Mouse (Mus musculus) c-Kit-positive CD71-positive TER-119-negative erythroid progenitor cells, embryonic 14.5 days (primary cell): Measurements from ENCODE around the gene Misp.
A peak's percentile ranks its signal among the peaks of the same experiment; 100 is the strongest.

Source experiments
- DNase-seq: peaks from one replicate; pipeline ENCODE4 v3.0.0-alpha.2; 2013; ENCODE audit warnings: low read depth

The Misp gene

DNA sequence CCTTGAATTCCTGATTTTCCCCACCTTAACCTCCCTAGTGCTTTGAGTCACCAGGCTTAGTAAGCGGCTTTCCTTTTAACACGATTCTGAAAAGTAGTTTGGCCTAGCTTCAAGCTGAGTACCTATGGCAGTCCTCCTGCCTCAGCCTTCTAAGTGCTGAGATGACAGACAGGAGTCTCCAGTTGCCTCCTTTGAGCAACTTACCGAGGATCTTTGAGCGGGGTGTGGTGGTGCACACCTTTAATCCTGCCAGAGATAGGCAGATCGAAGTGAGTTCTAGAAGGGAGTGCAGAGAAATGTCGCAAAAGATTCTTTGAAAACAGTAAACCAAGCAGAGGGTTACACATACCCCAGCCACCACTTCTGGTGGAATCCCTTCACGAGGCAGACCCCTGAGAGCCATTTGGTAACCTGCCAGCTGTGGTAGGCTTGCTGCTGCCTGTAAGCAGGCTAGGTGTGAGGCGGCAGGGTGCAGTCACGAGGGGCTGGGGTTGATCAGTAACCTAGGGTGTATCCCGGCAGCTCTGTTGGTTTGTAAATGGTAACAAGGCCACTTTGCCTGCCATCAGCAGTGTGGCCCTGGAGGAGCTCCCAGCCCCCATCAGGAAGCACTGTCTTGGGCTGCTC lies 34.9 kb downstream of the Misp start:
- DNase-seq: peak; percentile 30

DNA sequence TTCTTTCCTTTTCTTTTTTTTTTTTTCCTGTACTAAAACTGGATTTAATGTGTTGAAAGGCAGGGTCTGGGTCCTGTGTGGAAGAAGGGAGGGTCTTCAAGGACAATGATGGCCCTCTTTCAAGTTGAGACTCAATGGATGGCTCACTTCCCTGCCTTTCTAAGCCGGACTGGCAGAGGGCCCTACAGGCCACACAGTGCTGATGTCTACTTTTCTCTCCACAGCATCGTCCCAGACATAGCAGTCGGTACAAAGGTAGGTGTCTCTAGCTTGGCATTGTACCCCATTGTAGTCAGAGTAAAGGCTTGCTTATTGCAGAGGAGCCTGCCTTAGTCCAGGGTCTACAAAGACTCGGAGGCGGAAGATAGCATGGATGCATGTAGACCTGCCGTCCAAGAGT lies 35.5 kb downstream of the Misp start:
- DNase-seq: no peak

DNA sequence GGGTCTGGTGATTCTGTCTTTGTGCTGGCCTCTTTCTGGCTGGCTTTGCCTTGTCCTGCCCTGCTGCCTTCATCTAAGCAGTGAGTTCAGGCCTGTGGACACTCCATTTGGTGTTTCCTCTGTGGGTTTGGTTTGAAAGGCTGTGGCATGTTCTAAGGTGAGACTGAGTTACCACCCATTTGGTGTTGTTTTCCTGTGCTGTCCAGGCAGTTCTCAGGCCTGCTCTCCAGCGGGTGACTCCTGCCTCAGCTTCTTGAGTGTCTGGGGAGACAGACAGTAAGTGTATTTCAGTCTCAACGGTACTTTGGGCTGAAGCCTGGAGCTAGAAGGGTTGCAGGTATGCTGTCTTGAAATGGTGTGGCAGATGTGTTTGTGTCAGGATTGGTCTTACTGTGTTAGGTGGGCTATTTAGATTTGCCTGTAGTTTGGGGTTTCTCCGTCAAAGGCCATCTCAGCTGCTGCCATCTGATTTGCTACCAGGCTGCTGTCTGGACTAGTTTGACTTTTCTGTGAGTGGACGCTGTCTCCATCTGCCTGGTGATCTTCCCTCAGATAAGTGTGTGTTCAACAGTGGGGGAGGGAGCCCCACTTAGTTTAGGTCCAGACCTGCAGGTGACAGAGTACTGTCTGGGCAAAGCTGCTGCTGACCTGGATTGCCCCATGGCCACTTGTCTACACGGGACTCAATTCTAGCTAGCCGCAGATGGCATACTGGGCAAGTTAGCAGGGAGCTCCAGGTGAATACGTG lies 36.1 kb downstream of the Misp start:
- DNase-seq: no peak

DNA sequence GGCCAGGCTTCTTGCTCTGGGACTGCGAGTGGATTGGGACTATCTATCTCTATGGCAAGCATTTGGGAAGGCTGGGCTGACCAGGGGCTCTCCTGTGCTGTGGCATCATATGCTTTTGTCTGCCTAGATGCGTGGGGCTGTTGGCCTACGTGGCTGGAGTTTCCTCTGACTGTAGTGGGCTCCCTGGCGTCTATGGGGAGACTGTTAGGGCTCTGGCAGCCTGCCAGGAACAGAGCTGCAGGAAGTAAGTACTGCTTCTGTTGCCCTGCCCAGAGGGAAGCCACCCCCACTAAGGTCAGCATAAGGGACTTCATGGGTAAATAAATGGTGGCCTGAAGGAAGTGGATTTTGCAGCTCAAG lies 36.6 kb downstream of the Misp start:
- DNase-seq: no peak

GRCm38 (mm10) chr10:79857894-79858293 lies 37.1 kb downstream of the Misp start:
- DNase-seq: no peak

DNA sequence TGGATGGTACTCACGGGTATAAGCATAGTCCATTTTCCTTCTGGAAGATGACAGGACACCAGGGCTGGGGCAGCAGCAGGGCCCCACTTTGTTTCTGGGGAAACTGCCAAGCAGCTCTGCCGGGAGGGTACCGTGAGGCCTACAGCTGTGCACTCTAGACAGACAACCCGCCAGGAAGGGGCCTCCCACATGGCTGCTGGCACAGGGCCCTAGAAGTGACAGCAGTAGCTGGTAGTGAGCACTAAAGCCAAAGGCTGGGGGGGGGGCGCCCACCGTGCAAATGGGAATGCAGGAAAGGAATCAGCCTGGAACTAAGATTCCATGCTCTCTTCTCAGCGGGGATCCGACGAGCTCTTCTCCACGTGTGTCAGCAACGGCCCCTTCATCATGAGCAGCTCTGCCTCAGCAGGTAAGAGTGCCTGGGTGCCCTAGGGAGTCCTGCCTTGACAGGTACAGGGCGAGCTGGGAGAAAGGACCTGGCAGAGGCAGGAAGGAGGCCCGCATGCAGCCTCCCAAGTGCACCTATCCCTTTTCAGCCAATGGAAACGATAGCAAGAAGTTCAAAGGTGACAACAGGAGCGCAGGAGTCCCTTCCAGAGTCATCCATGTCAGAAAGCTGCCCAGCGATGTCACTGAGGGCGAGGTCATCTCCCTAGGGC lies 37.8 kb downstream of the Misp start:
- no peak for DNase-seq

DNA sequence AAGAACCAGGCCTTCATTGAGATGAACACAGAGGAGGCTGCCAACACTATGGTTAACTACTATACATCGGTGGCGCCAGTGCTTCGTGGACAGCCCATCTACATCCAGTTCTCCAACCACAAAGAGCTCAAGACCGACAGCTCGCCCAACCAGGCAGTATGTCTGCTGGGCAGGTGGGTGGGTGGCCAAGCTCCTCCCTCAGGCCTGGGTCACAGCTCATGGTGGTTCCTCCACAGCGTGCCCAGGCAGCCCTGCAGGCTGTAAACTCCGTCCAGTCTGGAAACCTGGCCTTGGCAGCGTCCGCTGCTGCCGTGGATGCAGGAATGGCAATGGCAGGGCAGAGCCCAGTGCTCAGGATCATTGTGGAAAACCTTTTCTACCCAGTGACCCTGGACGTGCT lies 38.3 kb downstream of the Misp start:
- no peak for DNase-seq

DNA sequence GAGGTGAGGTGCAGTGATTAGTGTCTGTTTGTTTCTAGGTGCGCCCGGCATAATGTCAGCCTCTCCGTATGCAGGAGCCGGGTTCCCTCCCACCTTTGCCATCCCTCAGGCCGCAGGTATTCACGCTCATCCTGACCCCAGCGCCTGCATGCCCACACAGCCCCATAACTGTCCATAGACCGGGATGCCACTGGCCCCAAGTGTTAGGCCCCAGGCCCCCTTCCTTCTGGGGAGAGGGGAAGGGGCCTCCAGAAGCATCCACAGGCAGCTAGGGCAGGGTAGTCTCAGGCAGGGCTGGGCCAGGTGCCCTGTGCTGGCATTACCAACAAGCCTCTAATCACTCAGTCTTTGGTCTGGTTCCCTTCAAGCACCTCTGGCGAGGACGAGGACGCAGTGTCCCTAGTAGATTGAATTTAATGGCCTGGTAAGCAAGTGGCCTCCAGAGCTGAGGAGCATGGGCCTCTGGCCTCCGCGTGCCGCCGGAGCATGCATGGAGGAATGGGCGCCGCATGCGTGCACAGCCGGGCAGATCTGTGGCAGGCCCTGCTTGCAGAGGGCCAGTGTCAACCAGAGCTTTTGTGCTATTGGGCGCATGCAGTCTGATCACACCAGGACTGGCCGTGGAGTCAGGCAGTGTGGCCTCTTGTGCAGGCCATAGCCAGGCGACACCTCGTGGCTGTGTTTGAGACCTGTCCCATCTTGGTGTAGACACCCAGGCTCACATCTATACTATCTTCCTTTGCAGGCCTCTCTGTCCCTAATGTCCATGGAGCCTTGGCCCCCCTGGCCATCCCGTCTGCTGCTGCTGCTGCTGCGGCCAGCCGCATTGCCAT lies 39.5 kb downstream of the Misp start:
- DNase-seq: no peak

DNA sequence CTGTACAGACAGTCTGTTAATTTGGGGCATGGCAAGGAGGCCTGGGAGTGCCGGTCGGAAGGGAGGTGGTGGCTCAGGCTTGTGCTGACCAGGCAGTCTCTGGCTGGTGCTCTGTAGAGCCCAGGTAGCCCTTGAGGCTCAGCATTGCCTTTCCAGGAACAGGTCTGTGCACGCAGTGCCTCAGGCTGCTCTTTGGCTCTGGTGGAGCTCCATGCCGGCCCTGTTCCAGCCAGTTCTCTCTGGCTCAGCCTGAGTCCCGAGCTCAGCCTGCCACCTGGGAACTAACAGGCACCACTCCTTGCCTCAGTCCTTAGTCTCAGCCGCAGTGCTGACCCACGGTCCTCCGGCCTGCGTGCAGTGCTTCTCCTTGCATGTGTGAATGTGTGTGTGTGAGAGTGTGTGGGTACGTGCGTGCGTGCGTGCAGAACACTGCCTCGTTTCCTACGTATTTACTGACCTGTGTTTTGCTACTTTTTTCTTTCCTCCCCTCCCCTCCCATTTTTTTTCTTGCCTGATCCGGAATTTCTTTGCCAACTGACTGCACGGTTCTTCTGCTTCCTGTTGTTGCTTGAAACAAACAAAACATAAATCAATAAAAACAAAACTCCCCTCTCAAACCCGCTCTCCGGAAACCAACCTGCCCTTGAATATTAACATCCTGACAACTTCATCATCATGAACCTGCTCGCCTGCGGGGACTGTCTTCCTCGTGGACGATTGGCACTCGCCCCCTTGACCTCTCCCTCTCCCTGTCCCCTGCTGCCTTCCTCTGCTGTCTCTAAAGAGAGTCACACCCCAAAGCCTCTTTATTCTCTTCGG lies 40.6 kb downstream of the Misp start:
- no peak for DNase-seq

- no peak for DNase-seq
Observed at GRCm38 (mm10) chr10:79862049-79862788, 41.4 kb downstream of the Misp start.

- no peak for DNase-seq
Observed at GRCm38 (mm10) chr10:79862925-79863324, 42.1 kb downstream of the Misp start.

DNA sequence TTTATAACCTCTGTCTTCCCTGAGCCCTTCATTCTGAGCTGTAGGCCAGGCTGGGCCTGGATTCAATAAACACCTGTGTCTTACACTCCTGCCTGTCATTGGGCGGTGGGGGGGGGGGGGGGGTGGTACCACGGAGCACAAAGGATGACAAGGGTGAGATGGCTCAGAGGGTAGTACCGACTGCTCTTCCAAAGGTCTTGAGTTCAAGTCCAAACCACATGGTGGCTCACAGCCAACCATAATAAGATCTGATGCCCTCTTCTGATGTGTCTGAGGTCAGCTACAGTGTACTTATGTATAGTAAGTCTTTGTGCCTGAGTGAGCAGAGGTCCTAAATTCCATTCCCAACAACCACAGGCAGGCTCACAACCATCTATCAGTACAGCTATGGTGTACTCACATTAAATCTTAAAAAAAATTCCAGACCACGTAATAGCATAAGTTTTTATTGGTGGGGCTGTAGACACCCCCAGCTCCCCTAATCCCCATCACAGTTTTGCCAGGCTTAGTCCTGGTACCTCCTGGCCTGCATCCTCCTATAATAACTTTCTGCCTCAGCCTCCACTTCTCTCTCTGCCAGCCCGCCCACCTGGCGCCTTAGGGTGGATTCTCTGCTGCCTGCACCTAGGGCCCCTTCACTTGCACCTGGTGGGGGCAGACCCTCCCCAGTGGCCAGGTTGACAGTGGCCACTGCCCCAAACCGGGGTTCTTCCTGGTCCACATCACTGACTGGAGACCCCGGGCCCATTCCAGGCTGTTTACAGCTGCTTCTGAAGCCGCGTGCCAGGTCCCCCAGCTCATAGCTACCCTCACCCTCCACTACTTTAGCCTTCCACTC lies 43.8 kb downstream of the Misp start:
- DNase-seq: no peak

DNA sequence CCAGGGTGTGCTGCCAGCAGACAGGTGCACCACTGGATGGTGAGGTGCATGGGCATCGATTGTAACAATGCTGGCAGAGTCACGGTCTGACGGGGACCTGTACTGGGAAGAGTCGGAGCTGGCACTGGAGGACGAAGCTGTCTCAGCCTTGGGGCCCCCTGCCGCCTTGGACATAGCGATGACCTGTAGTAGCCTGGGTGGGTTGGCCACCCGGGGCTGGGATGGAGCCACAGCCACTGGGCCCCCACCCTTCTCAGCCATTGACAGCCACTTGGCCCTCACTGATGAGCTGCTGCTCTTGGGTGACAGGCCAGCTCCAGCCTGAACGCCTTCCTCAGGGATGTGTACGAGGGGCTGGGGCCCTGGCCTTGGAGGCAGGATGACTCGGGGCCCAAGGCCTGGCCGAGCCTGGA lies 44.4 kb downstream of the Misp start:
- no peak for DNase-seq

- no peak for DNase-seq
Observed at GRCm38 (mm10) chr10:79865801-79866295, 45.1 kb downstream of the Misp start.

DNA sequence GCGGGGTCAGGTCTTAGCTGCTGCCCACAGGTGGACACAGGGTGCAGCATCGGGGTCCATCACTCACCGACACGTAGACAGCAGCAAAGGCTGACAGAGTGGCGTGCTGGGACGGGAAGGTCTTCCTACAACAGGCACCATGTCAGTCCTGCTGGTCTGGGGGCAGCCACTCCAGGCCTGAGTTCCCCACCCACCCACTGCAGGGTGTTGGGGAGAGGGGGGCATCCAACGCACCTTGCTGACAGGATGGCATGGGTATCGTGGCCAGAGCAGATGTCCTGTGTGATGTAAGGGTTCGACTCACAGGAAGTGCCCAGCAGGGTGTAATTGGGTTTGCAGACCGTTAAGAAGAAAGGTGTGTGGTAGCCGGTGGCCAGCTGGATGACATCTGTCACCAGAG lies 45.8 kb downstream of the Misp start:
- DNase-seq: no peak

DNA sequence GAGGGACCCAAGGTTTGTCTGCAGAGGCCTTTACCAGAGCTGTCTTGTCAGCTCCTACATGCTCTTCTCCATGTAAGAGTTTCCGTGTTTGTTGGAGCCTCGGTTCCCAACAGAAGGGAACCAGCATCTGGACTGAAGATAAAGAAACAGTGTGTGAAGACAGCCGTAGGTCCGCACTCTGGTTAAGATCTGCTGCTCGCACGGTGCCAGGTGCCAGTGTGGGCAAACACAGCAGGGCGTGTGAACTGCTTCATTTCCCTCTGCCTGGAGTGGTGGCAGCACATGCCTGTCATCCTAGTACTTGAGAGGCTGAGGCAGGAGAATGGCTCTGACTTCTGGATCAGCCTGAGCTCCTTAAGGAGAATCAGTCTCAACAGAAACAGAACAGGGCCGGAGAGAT lies 51.1 kb downstream of the Misp start:
- no peak for DNase-seq

- DNase-seq: no peak
Observed at GRCm38 (mm10) chr10:79872862-79873261, 52.1 kb downstream of the Misp start.

GRCm38 (mm10) chr10:79873313-79873712 lies 52.5 kb downstream of the Misp start:
- DNase-seq: no peak

- DNase-seq: no peak
Observed at GRCm38 (mm10) chr10:79873715-79874289, 53.0 kb downstream of the Misp start.
